Mouse (Mus musculus) G1E (cell line): Measurements from ENCODE around the gene Bcl9l.

Source experiments
- CTCF ChIP-seq: IDR thresholded peaks from 2 replicates; pipeline ENCODE4 v1.5.1; 2012; ENCODE audit warnings: low read depth, low read length, inconsistent platforms, mixed read lengths
- GATA1 ChIP-seq: IDR thresholded peaks from 2 replicates; pipeline ENCODE4 v1.6.1; 2012; ENCODE audit warnings: borderline replicate concordance, low read length, inconsistent platforms, mixed read lengths
- POLR2AphosphoS5 ChIP-seq: IDR thresholded peaks from 2 replicates; pipeline ENCODE4 v1.6.1; 2012; ENCODE audit warnings: low read depth, low read length, inconsistent platforms; ENCODE audit not compliant: insufficient replicate concordance
- TAL1 ChIP-seq: conservative IDR thresholded peaks from 2 replicates; pipeline ENCODE4 v1.6.1; 2012; ENCODE audit warnings: low read depth, low read length, inconsistent platforms, mixed read lengths

DNA sequence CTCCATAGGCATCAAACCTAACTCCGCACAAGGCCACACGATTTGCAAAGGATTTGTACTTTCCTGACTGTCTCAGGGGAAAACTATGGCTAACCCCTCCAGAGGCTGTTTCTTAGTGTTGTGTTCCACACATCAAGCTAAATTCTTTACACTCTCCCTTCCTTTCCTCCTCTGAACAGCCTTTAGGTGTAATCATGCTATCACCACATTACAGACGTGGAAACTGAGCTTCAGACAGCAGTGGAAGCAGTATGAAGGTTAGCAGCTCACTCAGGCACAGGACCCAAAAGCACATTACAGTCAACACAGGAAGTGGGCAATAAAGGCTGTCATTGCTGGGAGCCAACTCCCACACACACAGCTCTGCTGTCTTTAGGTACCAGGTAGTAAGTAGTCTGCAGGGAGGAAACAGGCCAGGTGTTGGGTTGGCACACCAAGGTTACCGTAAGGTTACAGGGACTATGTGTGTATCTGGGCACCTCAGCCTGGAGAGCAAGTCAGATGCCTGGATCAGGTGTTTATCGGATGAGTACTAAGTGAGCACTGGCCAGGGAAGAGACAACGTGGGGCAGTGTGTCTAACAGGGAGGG lies 50.5 kb downstream of the Bcl9l start:
- TF ChIP-seq CTCF (no peak), POLR2AphosphoS5 (no peak), TAL1 (no peak), GATA1 (no peak)
